Mouse (Mus musculus): ENCODE measurements around the gene Slco1a5. TPM values are rescaled to one million over a fixed set of nuclear protein-coding genes. Genes with fewer than 3 reads are reported as not detected.
"Not testable (repeated sequence)": the region's sequence is repeated elsewhere in the genome, so short reads cannot be mapped to it uniquely, and the experiment has no call there.

The Slco1a5 gene
- polyA plus RNA-seq, 1 experiment from 2014 or later = 0.66 TPM

GRCm38 (mm10) chr6:142250738-142251307 lies 72.0 kb downstream of the Slco1a5 start:
- H3K36me3 ChIP-seq (replicated peaks); H3K9me3 ChIP-seq; H3K27ac ChIP-seq; H3K4me1 ChIP-seq; ATAC-seq (replicated peaks); H3K9ac ChIP-seq; H3K27me3 ChIP-seq (replicated peaks); H3K4me2 ChIP-seq; H3K4me3 ChIP-seq: not testable (repeated sequence)
- 90% methylated on average over 1 of the region's 1 CpGs for WGBS

GRCm38 (mm10) chr6:142245065-142245464 lies 77.7 kb downstream of the Slco1a5 start:
- no peaks in the 10 kb centered on the region for H3K9me3 ChIP-seq
- 83% methylated on average over 5 of the region's 5 CpGs for WGBS
- H3K4me1 ChIP-seq = no peaks in the 10 kb centered on the region
- no peak for ATAC-seq (replicated peaks)
- no peak overlapping the region for H3K9ac ChIP-seq
- no peak overlapping the region for H3K27ac ChIP-seq
- H3K4me2 ChIP-seq = no peak overlapping the region
- no peak overlapping the region for H3K4me3 ChIP-seq
- H3K27me3 ChIP-seq (replicated peaks) = no peaks in the 10 kb centered on the region
- H3K36me3 ChIP-seq (replicated peaks) = no peaks in the 10 kb centered on the region

DNA sequence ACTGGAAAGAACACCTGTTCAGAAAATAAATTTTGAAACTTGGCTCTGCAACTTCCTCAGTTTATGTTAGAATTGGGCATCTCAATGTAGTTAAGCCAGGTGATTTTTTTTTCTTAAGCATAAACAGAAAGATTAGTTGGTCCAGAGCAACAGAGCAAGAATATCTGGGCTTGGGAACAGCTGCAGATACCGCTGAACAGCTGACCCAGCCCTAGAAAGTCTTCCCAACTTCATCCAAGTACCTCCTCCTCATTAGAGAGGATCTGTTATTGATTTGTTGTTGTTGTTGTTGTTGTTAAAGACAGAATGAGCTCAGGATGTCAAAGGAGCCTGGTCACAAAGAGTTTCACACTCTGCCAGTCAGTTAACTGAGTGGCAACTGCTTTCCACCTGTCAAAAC lies 83.3 kb downstream of the Slco1a5 start:
- ATAC-seq (replicated peaks) = no peak
- WGBS = 81% methylated on average over 1 of the region's 1 CpGs
- no peak overlapping the region for H3K4me3 ChIP-seq
- H3K9me3 ChIP-seq = no peaks in the 10 kb centered on the region
- H3K36me3 ChIP-seq (replicated peaks) = no peaks in the 10 kb centered on the region
- H3K9ac ChIP-seq = no peak overlapping the region
- no peak overlapping the region for H3K27ac ChIP-seq
- no peak overlapping the region for H3K4me2 ChIP-seq
- H3K4me1 ChIP-seq = no peaks in the 10 kb centered on the region
- no peaks in the 10 kb centered on the region for H3K27me3 ChIP-seq (replicated peaks)

GRCm38 (mm10) chr6:142220138-142220537 lies 102.6 kb downstream of the Slco1a5 start:
- no peak overlapping the region for H3K4me3 ChIP-seq
- H3K9me3 ChIP-seq = no peaks in the 10 kb centered on the region
- no peaks in the 10 kb centered on the region for H3K4me1 ChIP-seq
- no peaks in the 10 kb centered on the region for H3K36me3 ChIP-seq (replicated peaks)
- no peak overlapping the region for H3K4me2 ChIP-seq
- ATAC-seq (replicated peaks) = no peak
- H3K9ac ChIP-seq = no peak overlapping the region
- H3K27ac ChIP-seq = no peak overlapping the region
- no peaks in the 10 kb centered on the region for H3K27me3 ChIP-seq (replicated peaks)

GRCm38 (mm10) chr6:142211821-142212220 lies 111.0 kb downstream of the Slco1a5 start:
- no peak overlapping the region for H3K9ac ChIP-seq
- no peaks in the 10 kb centered on the region for H3K27me3 ChIP-seq (replicated peaks)
- H3K4me3 ChIP-seq = no peak overlapping the region
- ATAC-seq (replicated peaks) = no peak
- H3K9me3 ChIP-seq = no peaks in the 10 kb centered on the region
- H3K4me2 ChIP-seq = no peak overlapping the region
- H3K36me3 ChIP-seq (replicated peaks) = no peaks in the 10 kb centered on the region
- no peaks in the 10 kb centered on the region for H3K4me1 ChIP-seq
- H3K27ac ChIP-seq = no peak overlapping the region

- ATAC-seq (replicated peaks) = no peak
- Histone ChIP-seq H3K27ac (no peak overlapping the region), H3K9me3 (no peaks in the 10 kb centered on the region), H3K27me3 (replicated peaks) (no peaks in the 10 kb centered on the region), H3K4me2 (no peak overlapping the region), H3K4me1 (no peaks in the 10 kb centered on the region), H3K9ac (no peak overlapping the region), H3K4me3 (no peak overlapping the region), H3K36me3 (replicated peaks) (no peaks in the 10 kb centered on the region)
These were observed 113.0 kb downstream of the Slco1a5 start for GRCm38 (mm10) chr6:142209749-142210148.

DNA sequence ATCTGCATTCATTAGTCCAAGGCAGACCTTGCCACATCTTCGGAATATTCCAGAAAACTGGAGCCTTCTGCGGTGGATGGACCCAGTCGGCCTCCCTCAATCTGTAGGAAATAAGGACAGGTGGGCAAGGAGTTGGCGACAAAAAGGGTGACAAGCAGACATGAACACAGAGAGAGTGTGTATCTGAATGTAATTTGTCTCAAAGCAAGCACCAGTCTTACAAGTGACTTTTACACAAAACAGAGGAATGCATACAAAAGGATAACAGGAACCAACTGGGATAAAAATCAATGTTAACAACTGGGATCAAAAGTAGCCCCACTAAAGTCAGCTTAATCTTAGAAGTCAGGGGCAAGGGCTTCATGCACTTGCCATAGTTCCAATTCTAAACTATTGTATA lies 114.4 kb downstream of the Slco1a5 start, which contains the start of gene Slco1a6:
Slco1a6 (minus strand) TSS at position 101 of the 400 bp plus-strand sequence.
- 93% methylated on average over 4 of the region's 4 CpGs for WGBS
- no peak within 1 kb of the TSS for H3K9ac ChIP-seq
- no peak within 1 kb of the TSS for H3K27ac ChIP-seq
- ATAC-seq (replicated peaks) = no peak
- H3K4me3 ChIP-seq = no peak within 1 kb of the TSS
- H3K36me3 ChIP-seq (replicated peaks) = no peaks in the 10 kb centered on the region
- no peaks in the 10 kb centered on the region for H3K9me3 ChIP-seq
- no peak within 1 kb of the TSS for H3K4me2 ChIP-seq
- no peaks in the 10 kb centered on the region for H3K27me3 ChIP-seq (replicated peaks)
- H3K4me1 ChIP-seq = no peaks in the 10 kb centered on the region

- H3K4me3 ChIP-seq = no peak overlapping the region
- no peaks in the 10 kb centered on the region for H3K27me3 ChIP-seq (replicated peaks)
- no peaks in the 10 kb centered on the region for H3K36me3 ChIP-seq (replicated peaks)
- no peaks in the 10 kb centered on the region for H3K9me3 ChIP-seq
- ATAC-seq (replicated peaks) = no peak
- no peak overlapping the region for H3K27ac ChIP-seq
- no peak overlapping the region for H3K4me2 ChIP-seq
- H3K9ac ChIP-seq = no peak overlapping the region
- no peaks in the 10 kb centered on the region for H3K4me1 ChIP-seq
These were observed 122.3 kb downstream of the Slco1a5 start for GRCm38 (mm10) chr6:142200524-142200923.

DNA sequence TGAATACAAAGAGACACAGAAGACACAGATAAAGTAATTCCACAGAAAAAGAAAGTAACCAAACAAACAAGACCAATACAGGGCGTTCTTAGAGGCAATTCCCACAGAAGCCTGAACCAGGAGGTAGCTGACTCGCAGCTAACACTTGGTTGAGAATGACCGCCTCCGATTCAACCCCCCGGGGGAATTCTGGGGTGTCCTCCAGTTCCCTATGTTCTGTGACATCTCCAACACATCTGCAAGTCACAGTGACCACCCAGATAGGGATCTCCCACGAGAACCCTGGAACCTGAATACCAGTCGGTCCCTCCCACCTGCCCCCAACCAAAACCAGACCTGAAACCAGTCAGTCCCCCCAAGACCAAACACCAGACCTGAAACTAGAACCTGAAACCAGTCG lies 128.5 kb downstream of the Slco1a5 start:
- Histone ChIP-seq H3K4me1 (no peaks in the 10 kb centered on the region), H3K36me3 (replicated peaks) (no peaks in the 10 kb centered on the region), H3K27ac (no peak overlapping the region), H3K9me3 (no peaks in the 10 kb centered on the region), H3K27me3 (replicated peaks) (no peaks in the 10 kb centered on the region), H3K9ac (no peak overlapping the region), H3K4me3 (no peak overlapping the region), H3K4me2 (no peak overlapping the region)
- WGBS = 90% methylated on average over 8 of the region's 8 CpGs
- ATAC-seq (replicated peaks) = no peak

DNA sequence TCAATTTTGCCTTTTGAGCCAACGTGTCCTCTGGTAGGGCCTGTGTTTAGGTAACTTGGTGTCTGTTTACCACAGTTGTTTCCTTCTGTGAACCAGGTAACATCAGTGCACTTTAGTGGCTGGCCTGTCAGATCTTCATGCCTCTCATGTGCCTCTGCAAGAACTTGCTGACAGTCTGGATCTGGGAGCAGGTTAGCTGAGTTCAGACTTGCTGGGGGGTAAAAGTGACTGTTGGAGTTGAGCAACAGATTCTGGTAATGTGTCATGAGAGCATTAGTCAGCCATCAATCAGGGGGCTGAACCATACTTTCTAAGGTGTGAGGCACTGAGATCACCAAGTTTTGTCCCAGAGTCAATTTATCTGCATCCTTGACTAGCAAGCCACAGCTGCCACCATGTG lies 130.8 kb downstream of the Slco1a5 start:
- H3K27me3 ChIP-seq (replicated peaks) = no peaks in the 10 kb centered on the region
- H3K36me3 ChIP-seq (replicated peaks) = no peaks in the 10 kb centered on the region
- H3K9ac ChIP-seq = no peak overlapping the region
- H3K4me3 ChIP-seq = no peak overlapping the region
- no peaks in the 10 kb centered on the region for H3K4me1 ChIP-seq
- H3K4me2 ChIP-seq = no peak overlapping the region
- no peak for ATAC-seq (replicated peaks)
- H3K9me3 ChIP-seq = no peaks in the 10 kb centered on the region
- no peak overlapping the region for H3K27ac ChIP-seq
- 80% methylated on average over 1 of the region's 1 CpGs for WGBS

DNA sequence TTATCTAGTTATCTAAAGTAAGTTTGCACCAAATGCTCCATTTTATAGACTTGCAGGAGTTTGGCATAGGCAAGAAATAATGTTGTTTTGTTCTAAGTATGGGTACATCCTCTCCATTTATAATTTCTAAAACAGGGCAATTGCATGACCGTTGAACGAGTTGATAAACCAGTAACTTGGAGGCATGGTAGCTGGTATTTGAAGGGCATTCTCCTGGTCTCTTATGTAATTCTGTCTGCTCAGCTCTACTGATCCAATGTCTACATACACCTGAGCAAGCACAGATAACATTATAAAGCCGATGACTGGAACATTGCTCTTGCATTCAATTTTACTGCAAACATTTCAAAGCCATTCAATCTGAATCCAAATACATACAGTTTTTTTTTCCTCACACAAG lies 135.4 kb downstream of the Slco1a5 start:
- Histone ChIP-seq H3K4me3 (no peak overlapping the region), H3K27me3 (replicated peaks) (no peaks in the 10 kb centered on the region), H3K4me2 (no peak overlapping the region), H3K9ac (no peak overlapping the region), H3K36me3 (replicated peaks) (no peaks in the 10 kb centered on the region), H3K9me3 (no peaks in the 10 kb centered on the region), H3K4me1 (no peaks in the 10 kb centered on the region), H3K27ac (no peak overlapping the region)
- ATAC-seq (replicated peaks) = no peak
- WGBS = 88% methylated on average over 3 of the region's 3 CpGs

DNA sequence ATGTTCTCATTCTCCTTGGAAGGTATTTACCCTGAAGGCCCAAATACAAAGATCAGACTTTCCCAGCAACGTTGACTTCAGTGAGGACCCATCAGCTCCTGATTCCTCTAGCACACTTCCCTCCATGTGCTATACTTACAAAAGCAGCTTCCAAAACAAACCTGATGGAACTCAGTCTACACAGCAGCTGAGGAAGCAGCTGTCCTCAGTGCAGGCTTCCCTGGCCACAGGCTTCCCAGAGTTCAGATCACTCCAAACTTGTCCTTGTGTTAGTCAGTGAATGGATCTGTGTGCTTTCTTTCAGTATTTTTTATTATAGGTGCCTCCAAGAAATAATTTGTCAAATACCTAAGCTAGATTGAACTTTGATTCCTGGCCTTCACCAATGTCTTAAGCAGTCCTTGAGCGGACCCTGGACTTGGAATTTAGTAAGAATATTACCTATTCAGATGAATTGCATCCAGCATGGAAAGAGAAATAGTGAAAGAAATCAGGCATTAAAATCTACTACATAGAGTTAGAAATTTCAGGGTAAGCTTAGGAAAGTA lies 136.8 kb downstream of the Slco1a5 start:
- H3K27ac ChIP-seq = no peak overlapping the region
- no peaks in the 10 kb centered on the region for H3K36me3 ChIP-seq (replicated peaks)
- H3K4me3 ChIP-seq = no peak overlapping the region
- H3K4me2 ChIP-seq = no peak overlapping the region
- H3K27me3 ChIP-seq (replicated peaks) = no peaks in the 10 kb centered on the region
- H3K4me1 ChIP-seq = no peaks in the 10 kb centered on the region
- ATAC-seq (replicated peaks) = no peak
- no peaks in the 10 kb centered on the region for H3K9me3 ChIP-seq
- no peak overlapping the region for H3K9ac ChIP-seq
- 89% methylated on average over 2 of the region's 2 CpGs for WGBS

All from midbrain, embryonic 15.5 days (tissue).